In the genomic region with DNA sequence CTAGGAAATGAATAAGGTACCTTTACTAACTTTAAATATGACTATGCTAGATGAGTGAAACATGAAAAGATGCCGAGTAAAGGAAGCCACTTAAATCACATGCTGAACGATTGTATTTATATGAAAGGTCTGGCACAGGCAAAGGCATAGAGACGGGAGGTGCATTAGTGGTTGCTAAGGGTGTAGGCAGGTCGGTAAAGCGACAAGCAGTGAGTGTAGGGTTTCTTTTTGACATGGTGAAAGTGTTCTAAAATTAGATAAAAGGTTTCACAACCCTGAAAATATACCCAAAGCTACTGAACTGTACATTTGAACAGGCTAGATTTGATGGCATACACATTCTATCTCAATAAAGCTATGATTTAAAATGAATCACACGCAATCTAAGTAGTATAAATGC, we compare ENCODE assay signal across 23 mouse cellular contexts. TPM values are rescaled to one million over a fixed set of nuclear protein-coding genes. Genes with fewer than 3 reads are reported as not detected.
DNase-seq lines count a peak whose midpoint lies in the region; ATAC-seq lines count a peak whose summit lies in the region.
"Had no signal": no experiment of that assay in that cellular context is flagged by ENCODE, and none has a peak within 500 bp of the region (broad histone marks: within the 10 kb centered on the region; RNA-seq: fewer than 3 reads in every experiment).

No protein-coding gene starts in this region.

- WGBS in hindbrain, embryonic 12.5 days: 84% methylated on average over 6 of the region's 6 CpGs
- 88% methylated on average over 6 of the region's 6 CpGs for WGBS in embryonic facial prominence, embryonic 10.5 days

- no peak for ATAC-seq in hindbrain, embryonic 12.5 days (ENCODE audit: low FRiP score)
- ATAC-seq: forebrain, embryonic 13.5 days; forebrain, postnatal 0 days; hindbrain, embryonic 16.5 days had no signal

- H3K9ac ChIP-seq in hindbrain, embryonic 12.5 days: no peak overlapping the region
- H3K9ac ChIP-seq: forebrain, embryonic 13.5 days; forebrain, postnatal 0 days; heart, embryonic 13.5 days had no signal

- H3K4me1 ChIP-seq in hindbrain, embryonic 12.5 days: no peaks in the 10 kb centered on the region
- H3K4me1 ChIP-seq in embryonic facial prominence, embryonic 10.5 days: no peaks in the 10 kb centered on the region
- H3K4me1 ChIP-seq: forebrain, embryonic 13.5 days had no signal

- no peaks in the 10 kb centered on the region for H3K9me3 ChIP-seq in hindbrain, embryonic 12.5 days (replicated peaks)
- H3K9me3 ChIP-seq in embryonic facial prominence, embryonic 10.5 days: no peaks in the 10 kb centered on the region
- H3K9me3 ChIP-seq: forebrain, embryonic 13.5 days had no signal

- H3K4me2 ChIP-seq in hindbrain, embryonic 12.5 days (replicated peaks): no peak overlapping the region
- H3K4me2 ChIP-seq: forebrain, embryonic 13.5 days; heart, embryonic 13.5 days had no signal

- no peak overlapping the region for H3K4me3 ChIP-seq in hindbrain, embryonic 12.5 days
- no peak overlapping the region for H3K4me3 ChIP-seq in embryonic facial prominence, embryonic 10.5 days
- H3K4me3 ChIP-seq: forebrain, embryonic 13.5 days; heart, embryonic 13.5 days had no signal

- H3K27ac ChIP-seq in hindbrain, embryonic 12.5 days: no peak overlapping the region
- H3K27ac ChIP-seq in embryonic facial prominence, embryonic 10.5 days (replicated peaks): no peak overlapping the region
- H3K27ac ChIP-seq: forebrain, embryonic 13.5 days; heart, embryonic 13.5 days had no signal

- no peaks in the 10 kb centered on the region for H3K27me3 ChIP-seq in hindbrain, embryonic 12.5 days
- no peaks in the 10 kb centered on the region for H3K27me3 ChIP-seq in embryonic facial prominence, embryonic 10.5 days (replicated peaks; ENCODE audit: low read depth, poor library complexity, severe bottlenecking)
- H3K27me3 ChIP-seq: forebrain, embryonic 13.5 days; heart, embryonic 13.5 days had no signal

- no peaks in the 10 kb centered on the region for H3K36me3 ChIP-seq in hindbrain, embryonic 12.5 days
- H3K36me3 ChIP-seq in embryonic facial prominence, embryonic 10.5 days (replicated peaks): no peaks in the 10 kb centered on the region
- H3K36me3 ChIP-seq: heart, embryonic 13.5 days had no signal

- DNase-seq in A20 (ENCODE audit: low read depth, low spot score): peak; percentile 48
- peak; percentile 21 for DNase-seq in CD4-positive, CD25-positive, alpha-beta regulatory T cell, adult 2 months (ENCODE audit: low read depth, low spot score)
- DNase-seq in brain, adult 2 months (ENCODE audit: low read depth, low spot score): peak; percentile 30
- DNase-seq in naive thymus-derived CD4-positive, alpha-beta T cell, adult 2 months (ENCODE audit: low read depth): peak; percentile 43
- DNase-seq in retina, embryonic 14.5 days (ENCODE audit: low spot score): no peak
- no peak for DNase-seq in Muller cell, postnatal 12 days (ENCODE audit: inconsistent ontology term)
- DNase-seq in embryonic facial prominence, embryonic 10.5 days (ENCODE audit: low spot score): no peak
- DNase-seq: adrenal gland, postnatal 10 days; cerebellum, adult 11-12 months; cerebellum, adult 9-11 months; cerebellum, postnatal 36 days; forebrain, postnatal 0 days; gastrocnemius, postnatal 10 days; heart, postnatal 36 days; kidney, adult 11 months had no signal

RNA-seq across cellular contexts. Expression of gene Tnpo1, which starts 10.9 kb away (rescaled TPM):
- 87.7 and 90.5 TPM in 2 replicates for polyA plus RNA-seq in hindbrain, embryonic 12.5 days (2016; fragmentation: Nextera tagmentation; extraction: Ambion mirVana)
- 78.0 and 79.7 TPM in 2 replicates for polyA plus RNA-seq in embryonic facial prominence, embryonic 10.5 days (2016; fragmentation: Nextera tagmentation; extraction: Ambion mirVana)

RNA-seq across cellular contexts. Expression of gene 1700024P04Rik, which starts 47.3 kb away (rescaled TPM):
- not detected in 2 replicates for polyA plus RNA-seq in hindbrain, embryonic 12.5 days (2016; fragmentation: Nextera tagmentation; extraction: Ambion mirVana)
- polyA plus RNA-seq in embryonic facial prominence, embryonic 10.5 days (2016; fragmentation: Nextera tagmentation; extraction: Ambion mirVana): not detected in 2 replicates
- polyA plus RNA-seq: embryonic facial prominence, embryonic 14.5 days; forebrain, embryonic 13.5 days; forebrain, postnatal 0 days; heart, embryonic 13.5 days; heart, postnatal 0 days; hindbrain, embryonic 11.5 days; hindbrain, embryonic 16.5 days; intestine, embryonic 14.5 days had no signal

Comparison
In these comparisons a context has a peak if more than half of its experiments do, and no peak if none do; other contexts are left out.
1. DNase-seq: peak in A20 (single experiment), CD4-positive, CD25-positive, alpha-beta regulatory T cell, adult 2 months (single experiment), brain, adult 2 months (single experiment) and naive thymus-derived CD4-positive, alpha-beta T cell, adult 2 months (single experiment); none in retina, embryonic 14.5 days (single experiment), Muller cell, postnatal 12 days (single experiment) and embryonic facial prominence, embryonic 10.5 days (single experiment).